Mouse (Mus musculus) cerebellum, adult 2 months (tissue): Measurements from ENCODE around the gene G530012D18Rik.
"Not testable (repeated sequence)": the region's sequence is repeated elsewhere in the genome, so short reads cannot be mapped to it uniquely, and the experiment has no call there.

Experiments used
- CTCF ChIP-seq: fragments of 200-500 bp; IDR thresholded peaks from 2 replicates; pipeline ENCODE4 v1.5.1; 2011; ENCODE audit warnings: low read depth, mild to moderate bottlenecking, control low read depth, low read length, moderate library complexity, borderline replicate concordance; ENCODE audit not compliant: insufficient read depth
- POLR2A ChIP-seq: fragments of 200-500 bp; IDR thresholded peaks from 2 replicates; pipeline ENCODE4 v1.6.1; 2011; ENCODE audit warnings: low read length, control low read depth, borderline replicate concordance; ENCODE audit not compliant: insufficient read depth

DNA sequence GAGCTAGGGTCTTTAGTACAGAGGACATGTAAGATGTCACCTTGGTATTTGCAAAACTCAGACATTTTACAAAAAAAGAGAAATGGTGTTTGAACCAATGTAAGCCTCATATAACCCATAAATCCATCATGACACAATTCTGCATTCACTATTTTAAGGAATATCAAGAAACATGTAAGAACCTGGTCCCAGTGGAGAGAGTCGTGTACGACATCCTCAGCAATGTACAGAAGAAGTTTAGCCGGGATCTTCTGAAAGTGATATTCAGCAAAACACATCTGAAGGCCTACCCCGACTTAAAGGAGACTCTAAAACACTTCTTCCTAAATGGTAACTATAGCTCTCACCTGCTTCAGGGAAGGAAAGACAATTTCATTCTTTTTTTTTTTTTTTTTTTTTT is 35.1 kb downstream of the G530012D18Rik start:
- TF ChIP-seq POLR2A, CTCF: not testable (repeated sequence)
